Mouse (Mus musculus) lung, embryonic 15.5 days (tissue): Measurements from ENCODE around the gene Bcl11a. TPM values are rescaled to one million over a fixed set of nuclear protein-coding genes. Genes with fewer than 3 reads are reported as not detected.

ENCODE experiments used
- ATAC-seq: fragments of 200-750 bp; cut with Nextera tagmentation; 2 replicates; pipeline ENCODE4 v1.8.0; 2017; ENCODE audit warnings: moderate number of reproducible peaks, borderline replicate concordance; ENCODE audit not compliant: low FRiP score, low TSS enrichment; ENCODE audit errors: extremely low read depth
- H3K27ac ChIP-seq: fragments of 300-500 bp; sonication (generic); 2 replicates; pipeline ENCODE4 v1.5.1; 2015; ENCODE audit warnings: moderate library complexity, mild to moderate bottlenecking, inconsistent platforms
- H3K27me3 ChIP-seq: fragments of 300-500 bp; sonication (generic); 2 replicates; pipeline ENCODE4 v1.6.1; 2015; ENCODE audit warnings: inconsistent platforms
- H3K36me3 ChIP-seq: fragments of 300-500 bp; sonication (generic); 2 replicates; pipeline ENCODE4 v1.6.1; 2015; ENCODE audit warnings: inconsistent platforms
- H3K4me1 ChIP-seq: fragments of 300-500 bp; sonication (generic); 2 replicates; pipeline ENCODE4 v1.6.1; 2015; ENCODE audit warnings: inconsistent platforms
- H3K4me2 ChIP-seq: fragments of 300-500 bp; sonication (generic); 2 replicates; pipeline ENCODE4 v1.6.1; 2015; ENCODE audit warnings: inconsistent platforms, mild to moderate bottlenecking, moderate library complexity
- H3K4me3 ChIP-seq: fragments of 300-500 bp; sonication (generic); 2 replicates; pipeline ENCODE4 v1.5.1; 2015; ENCODE audit warnings: mild to moderate bottlenecking, inconsistent platforms
- H3K9ac ChIP-seq: fragments of 300-500 bp; sonication (generic); 2 replicates; pipeline ENCODE4 v1.6.1; 2015; ENCODE audit warnings: inconsistent platforms
- H3K9me3 ChIP-seq: fragments of 300-500 bp; sonication (generic); 2 replicates; pipeline ENCODE4 v1.6.1; 2016; ENCODE audit warnings: inconsistent platforms
- WGBS: fragments of 180-500 bp; shearing (Covaris S2); methylation state at CpG from one replicate; pipeline ENCODE4 v1.1.7; 2015; 5-methylcytosine and 5-hydroxymethylcytosine counted together
- polyA plus RNA-seq: library from polyadenylated mRNA; unstranded; fragments of >200 nt; fragmentation: Nextera tagmentation; extraction: Ambion mirVana; gene quantifications from 2 replicates; pipeline ENCODE4 v1.2.1, GENCODE M21; 2015

The Bcl11a gene
- polyA plus RNA-seq, 1 experiment from 2014 or later = 15.4 TPM

- WGBS = 27% methylated on average over 9 of the region's 9 CpGs
- H3K4me3 ChIP-seq = no peak overlapping the region
These were observed 17.4 kb downstream of the Bcl11a start for GRCm38 (mm10) chr11:24095236-24095635.

GRCm38 (mm10) chr11:24095656-24096353 is 17.9 kb downstream of the Bcl11a start:
- H3K4me3 ChIP-seq = no peak overlapping the region
- H3K9me3 ChIP-seq = no peaks in the 10 kb centered on the region
- 81% methylated on average over 7 of the region's 7 CpGs for WGBS
- no peak overlapping the region for H3K9ac ChIP-seq
- no peaks in the 10 kb centered on the region for H3K27me3 ChIP-seq
- no peak overlapping the region for H3K4me2 ChIP-seq
- peaks cover 43% of the 10 kb centered on the region for H3K4me1 ChIP-seq
- H3K27ac ChIP-seq = no peak overlapping the region
- H3K36me3 ChIP-seq = no peaks in the 10 kb centered on the region
- no peak for ATAC-seq

More at GRCm38 (mm10) chr11:24095236-24095635, 17.4 kb downstream of the Bcl11a start:
- H3K4me1 ChIP-seq = peaks cover 39% of the 10 kb centered on the region
- 0 out of 2 replicates have a peak, but pooled peaks have one; percentile 7 for ATAC-seq
- H3K27me3 ChIP-seq = no peaks in the 10 kb centered on the region
- H3K9ac ChIP-seq = no peak overlapping the region
- peak overlapping the region; percentile 36 for H3K4me2 ChIP-seq
- no peak overlapping the region for H3K27ac ChIP-seq
- H3K36me3 ChIP-seq = no peaks in the 10 kb centered on the region
- H3K9me3 ChIP-seq = no peaks in the 10 kb centered on the region

- Histone ChIP-seq H3K27ac (no peak overlapping the region), H3K27me3 (no peaks in the 10 kb centered on the region), H3K9me3 (no peaks in the 10 kb centered on the region), H3K36me3 (no peaks in the 10 kb centered on the region), H3K9ac (no peak overlapping the region), H3K4me1 (peaks cover 41% of the 10 kb centered on the region), H3K4me3 (no peak overlapping the region), H3K4me2 (no peak overlapping the region)
- no peak for ATAC-seq
- WGBS = 49% methylated on average over 6 of the region's 6 CpGs
These were observed 18.6 kb downstream of the Bcl11a start for GRCm38 (mm10) chr11:24096483-24096882.

- H3K27me3 ChIP-seq = no peaks in the 10 kb centered on the region
- peaks cover 37% of the 10 kb centered on the region for H3K4me1 ChIP-seq
- 47% methylated on average over 6 of the region's 6 CpGs for WGBS
These were observed 19.2 kb downstream of the Bcl11a start for GRCm38 (mm10) chr11:24097026-24097425.

GRCm38 (mm10) chr11:24098069-24098468 is 20.2 kb downstream of the Bcl11a start:
- Histone ChIP-seq H3K4me3 (no peak overlapping the region), H3K4me2 (no peak overlapping the region), H3K4me1 (peaks cover 37% of the 10 kb centered on the region), H3K27ac (no peak overlapping the region), H3K9me3 (no peaks in the 10 kb centered on the region), H3K36me3 (no peaks in the 10 kb centered on the region), H3K9ac (no peak overlapping the region), H3K27me3 (no peaks in the 10 kb centered on the region)
- ATAC-seq = no peak
- 63% methylated on average over 5 of the region's 5 CpGs for WGBS

More at GRCm38 (mm10) chr11:24097026-24097425, 19.2 kb downstream of the Bcl11a start:
- ATAC-seq = no peak
- H3K4me3 ChIP-seq = no peak overlapping the region
- H3K36me3 ChIP-seq = no peaks in the 10 kb centered on the region
- H3K4me2 ChIP-seq = no peak overlapping the region
- no peak overlapping the region for H3K27ac ChIP-seq
- no peaks in the 10 kb centered on the region for H3K9me3 ChIP-seq
- H3K9ac ChIP-seq = no peak overlapping the region

- WGBS = 55% methylated on average over 3 of the region's 3 CpGs
- peaks cover 37% of the 10 kb centered on the region for H3K4me1 ChIP-seq
These were observed 20.8 kb downstream of the Bcl11a start for GRCm38 (mm10) chr11:24098662-24099061.

GRCm38 (mm10) chr11:24099215-24099614 is 21.4 kb downstream of the Bcl11a start:
- ATAC-seq = no peak
- Histone ChIP-seq H3K9ac (no peak overlapping the region), H3K4me1 (peaks cover 37% of the 10 kb centered on the region), H3K9me3 (no peaks in the 10 kb centered on the region), H3K36me3 (no peaks in the 10 kb centered on the region), H3K4me3 (no peak overlapping the region), H3K27me3 (no peaks in the 10 kb centered on the region), H3K27ac (no peak overlapping the region; the same call in 1 of the 2 replicates), H3K4me2 (no peak overlapping the region)
- WGBS = 65% methylated on average over 10 of the region's 10 CpGs

More at GRCm38 (mm10) chr11:24098662-24099061, 20.8 kb downstream of the Bcl11a start:
- Histone ChIP-seq H3K36me3 (no peaks in the 10 kb centered on the region), H3K4me3 (no peak overlapping the region), H3K9me3 (no peaks in the 10 kb centered on the region), H3K27me3 (no peaks in the 10 kb centered on the region), H3K4me2 (no peak overlapping the region), H3K9ac (no peak overlapping the region), H3K27ac (no peak overlapping the region)
- no peak for ATAC-seq

- no peak overlapping the region for H3K9ac ChIP-seq
- H3K36me3 ChIP-seq = no peaks in the 10 kb centered on the region
- ATAC-seq = peak; percentile 37; the same call in 1 of the 2 replicates
- H3K4me2 ChIP-seq = no peak overlapping the region
- H3K4me1 ChIP-seq = peaks cover 32% of the 10 kb centered on the region
- H3K27me3 ChIP-seq = no peaks in the 10 kb centered on the region
- H3K27ac ChIP-seq = peak overlapping the region; percentile 29
- WGBS = 4% methylated on average over 7 of the region's 7 CpGs
- H3K9me3 ChIP-seq = no peaks in the 10 kb centered on the region
- no peak overlapping the region for H3K4me3 ChIP-seq
These were observed 22.0 kb downstream of the Bcl11a start for GRCm38 (mm10) chr11:24099886-24100293.

GRCm38 (mm10) chr11:24100449-24101070 is 22.7 kb downstream of the Bcl11a start:
- no peak overlapping the region for H3K4me3 ChIP-seq
- ATAC-seq = no peak
- H3K9me3 ChIP-seq = no peaks in the 10 kb centered on the region
- peaks cover 27% of the 10 kb centered on the region for H3K4me1 ChIP-seq
- H3K4me2 ChIP-seq = no peak overlapping the region
- H3K27me3 ChIP-seq = no peaks in the 10 kb centered on the region
- H3K27ac ChIP-seq = no peak overlapping the region
- H3K9ac ChIP-seq = no peak overlapping the region
- no peaks in the 10 kb centered on the region for H3K36me3 ChIP-seq
- 51% methylated on average over 4 of the region's 4 CpGs for WGBS

GRCm38 (mm10) chr11:24101625-24102024 is 23.8 kb downstream of the Bcl11a start:
- H3K4me3 ChIP-seq = no peak overlapping the region
- H3K9me3 ChIP-seq = no peaks in the 10 kb centered on the region
- no peak overlapping the region for H3K9ac ChIP-seq
- H3K27me3 ChIP-seq = no peaks in the 10 kb centered on the region
- no peak overlapping the region for H3K27ac ChIP-seq
- no peaks in the 10 kb centered on the region for H3K36me3 ChIP-seq
- 87% methylated on average over 3 of the region's 3 CpGs for WGBS
- no peak overlapping the region for H3K4me2 ChIP-seq
- H3K4me1 ChIP-seq = peaks cover 27% of the 10 kb centered on the region
- ATAC-seq = no peak

GRCm38 (mm10) chr11:24102372-24102771 is 24.5 kb downstream of the Bcl11a start:
- peaks cover 21% of the 10 kb centered on the region for H3K4me1 ChIP-seq
- no peak overlapping the region for H3K4me3 ChIP-seq
- no peak overlapping the region for H3K4me2 ChIP-seq
- no peak overlapping the region for H3K9ac ChIP-seq
- no peaks in the 10 kb centered on the region for H3K9me3 ChIP-seq
- WGBS = 57% methylated on average over 2 of the region's 2 CpGs
- H3K36me3 ChIP-seq = no peaks in the 10 kb centered on the region
- ATAC-seq = no peak
- no peaks in the 10 kb centered on the region for H3K27me3 ChIP-seq
- H3K27ac ChIP-seq = no peak overlapping the region

- Histone ChIP-seq H3K4me3 (no peak overlapping the region), H3K4me1 (peaks cover 16% of the 10 kb centered on the region)
These were observed 25.4 kb downstream of the Bcl11a start for GRCm38 (mm10) chr11:24103128-24103742.

More at GRCm38 (mm10) chr11:24103128-24103742, 25.4 kb downstream of the Bcl11a start:
- no peaks in the 10 kb centered on the region for H3K9me3 ChIP-seq
- no peak overlapping the region for H3K4me2 ChIP-seq
- 77% methylated on average over 6 of the region's 6 CpGs for WGBS
- H3K27ac ChIP-seq = no peak overlapping the region
- no peaks in the 10 kb centered on the region for H3K27me3 ChIP-seq
- no peaks in the 10 kb centered on the region for H3K36me3 ChIP-seq
- no peak overlapping the region for H3K9ac ChIP-seq
- no peak for ATAC-seq
